9 mouse cellular contexts compared by ENCODE assay signal in the genomic region with DNA sequence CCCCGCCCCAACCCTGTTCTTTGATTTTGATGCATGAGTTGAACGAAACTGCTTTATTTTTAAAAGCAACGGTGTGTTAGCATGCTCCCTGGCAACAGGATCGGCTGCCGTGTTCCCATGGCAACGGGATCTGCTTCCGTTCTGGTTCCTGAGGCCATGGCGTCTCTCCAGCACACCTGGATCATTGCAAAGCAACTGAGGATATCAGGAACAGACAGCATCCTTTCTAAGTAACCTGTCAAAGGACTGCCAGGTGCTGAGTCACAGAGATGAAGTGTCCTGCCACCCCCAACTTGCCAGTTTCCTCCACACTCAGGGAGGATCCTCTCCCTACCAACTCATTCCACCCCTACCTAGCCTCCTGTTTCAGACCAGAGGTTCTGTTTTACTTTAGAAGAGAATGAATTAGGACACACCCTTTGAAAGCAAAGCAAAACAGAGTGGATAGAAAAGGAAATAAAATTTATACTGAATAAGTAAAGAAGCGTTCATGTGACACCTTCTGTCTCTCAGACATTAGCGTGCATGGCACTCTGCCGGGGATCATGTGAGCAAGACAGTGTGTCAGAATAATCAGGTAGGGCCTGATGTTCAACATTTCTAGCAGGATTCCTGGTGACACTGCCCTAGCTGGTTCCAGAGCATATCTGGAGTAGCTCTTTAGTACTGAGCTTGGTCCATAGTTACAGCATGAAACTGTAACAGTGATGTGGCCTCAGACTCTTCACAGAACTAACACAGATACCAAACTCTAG. TPM values are rescaled to one million over a fixed set of nuclear protein-coding genes. Genes with fewer than 3 reads are reported as not detected.
A peak's percentile ranks its signal among the peaks of the same experiment; 100 is the strongest.
DNase-seq lines count a peak whose midpoint lies in the region; ATAC-seq and TF ChIP-seq lines count a peak whose summit lies in the region.
"Had no signal": no experiment of that assay in that cellular context is flagged by ENCODE, and none has a peak within 500 bp of the region (broad histone marks: within the 10 kb centered on the region; RNA-seq: fewer than 3 reads in every experiment).

No protein-coding gene starts in this region.

- TF ChIP-seq EP300 in stomach, postnatal 0 days (optimal IDR thresholded peaks at IDR 0.05) = no peak

- peak; percentile 82 for DNase-seq in midbrain, embryonic 14.5 days
- no peak for DNase-seq in midbrain, embryonic 10.5 days (ENCODE audit: low spot score)
- peak; percentile 30 for DNase-seq in forelimb bud, embryonic 11.5 days (ENCODE audit: low read depth, low spot score)
- peak; percentile 30 to 71 for DNase-seq in left cerebral cortex, adult 8-10 months (ENCODE audit: low spot score in 2 of 2)
- DNase-seq in stomach, postnatal 0 days (ENCODE audit: low spot score) = peak; percentile 17
- no peak for DNase-seq in adipocyte (ENCODE audit: low spot score)
- DNase-seq in thymus, adult 2 months = no peak
- DNase-seq: cerebellum, adult 11 months had no signal

- no peak overlapping the region for H3K27ac ChIP-seq in midbrain, embryonic 14.5 days (replicated peaks; ENCODE audit: low read depth, low read length)
- H3K27ac ChIP-seq in midbrain, embryonic 10.5 days (replicated peaks) = no peak overlapping the region
- 0 out of 2 replicates have a peak overlapping the region, but pooled peaks have one; percentile 53 for H3K27ac ChIP-seq in stomach, postnatal 0 days (replicated peaks)
- no peak overlapping the region for H3K27ac ChIP-seq in thymus, adult 2 months (ENCODE audit: control insufficient read depth, insufficient read depth, low read length)
- H3K27ac ChIP-seq: midbrain, embryonic 12.5 days had no signal

- 59% methylated on average over 11 of the region's 11 CpGs for WGBS in midbrain, embryonic 14.5 days
- 79% methylated on average over 11 of the region's 11 CpGs for WGBS in midbrain, embryonic 10.5 days
- 54% methylated on average over 11 of the region's 11 CpGs for WGBS in stomach, postnatal 0 days
- WGBS in thymus, adult 2 months = 88% methylated on average over 11 of the region's 11 CpGs

- H3K4me2 ChIP-seq in midbrain, embryonic 14.5 days (ENCODE audit: low read length) = 0 out of 2 replicates have a peak overlapping the region, but pooled peaks have one; percentile 17
- H3K4me2 ChIP-seq in stomach, postnatal 0 days (replicated peaks; ENCODE audit: low read depth) = no peak overlapping the region
- H3K4me2 ChIP-seq: midbrain, embryonic 12.5 days had no signal

- TF ChIP-seq POLR2A in thymus, adult 2 months (IDR thresholded peaks at IDR 0.05; ENCODE audit: control insufficient read depth, extremely low read depth, insufficient read depth, low read length, poor library complexity) = no peak

- H3K36me3 ChIP-seq in midbrain, embryonic 14.5 days (ENCODE audit: control insufficient read depth, insufficient read depth, low read length) = no peaks in the 10 kb centered on the region
- no peaks in the 10 kb centered on the region for H3K36me3 ChIP-seq in midbrain, embryonic 10.5 days
- no peaks in the 10 kb centered on the region for H3K36me3 ChIP-seq in stomach, postnatal 0 days (ENCODE audit: control insufficient read depth, insufficient read depth, low read length)
- no peaks in the 10 kb centered on the region for H3K36me3 ChIP-seq in thymus, adult 2 months (ENCODE audit: control insufficient read depth, insufficient read depth, low read length)
- H3K36me3 ChIP-seq: midbrain, embryonic 12.5 days had no signal

- no peaks in the 10 kb centered on the region for H3K9me3 ChIP-seq in midbrain, embryonic 14.5 days (ENCODE audit: control insufficient read depth, low read length)
- H3K9me3 ChIP-seq in midbrain, embryonic 10.5 days (replicated peaks) = peaks cover 7% of the 10 kb centered on the region; the same call in 1 of the 2 replicates
- no peaks in the 10 kb centered on the region for H3K9me3 ChIP-seq in stomach, postnatal 0 days (ENCODE audit: control insufficient read depth, low read length)

- peaks cover 3% of the 10 kb centered on the region; the same call in 1 of the 2 replicates for H3K4me1 ChIP-seq in midbrain, embryonic 14.5 days (ENCODE audit: control insufficient read depth, insufficient read depth, low read length)
- no peaks in the 10 kb centered on the region for H3K4me1 ChIP-seq in midbrain, embryonic 10.5 days
- no peaks in the 10 kb centered on the region for H3K4me1 ChIP-seq in stomach, postnatal 0 days (replicated peaks; ENCODE audit: control insufficient read depth, insufficient read depth)
- H3K4me1 ChIP-seq in thymus, adult 2 months (replicated peaks; ENCODE audit: control insufficient read depth, insufficient read depth, low read length) = no peaks in the 10 kb centered on the region; the same call in 1 of the 2 replicates
- H3K4me1 ChIP-seq: midbrain, embryonic 12.5 days had no signal

- no peak for TF ChIP-seq CTCF in stomach, postnatal 0 days (IDR thresholded peaks at IDR 0.05; ENCODE audit: low read depth)
- no peak for TF ChIP-seq CTCF in thymus, adult 2 months (IDR thresholded peaks at IDR 0.05; ENCODE audit: borderline replicate concordance, control insufficient read depth, extremely low read depth, insufficient read depth, low read length, poor library complexity)

- H3K9ac ChIP-seq in midbrain, embryonic 14.5 days (replicated peaks; ENCODE audit: low read length) = no peak overlapping the region
- H3K9ac ChIP-seq in stomach, postnatal 0 days (ENCODE audit: low read length) = no peak overlapping the region
- H3K9ac ChIP-seq: midbrain, embryonic 12.5 days had no signal

- H3K27me3 ChIP-seq in midbrain, embryonic 14.5 days (ENCODE audit: control insufficient read depth, insufficient read depth, low read length) = no peaks in the 10 kb centered on the region
- H3K27me3 ChIP-seq in midbrain, embryonic 10.5 days (ENCODE audit: low read depth, poor library complexity, severe bottlenecking) = no peaks in the 10 kb centered on the region
- no peaks in the 10 kb centered on the region for H3K27me3 ChIP-seq in stomach, postnatal 0 days (ENCODE audit: control insufficient read depth, insufficient read depth, low read length)
- H3K27me3 ChIP-seq in thymus, adult 2 months (ENCODE audit: control insufficient read depth, insufficient read depth, low read length) = no peaks in the 10 kb centered on the region
- H3K27me3 ChIP-seq: midbrain, embryonic 12.5 days had no signal

- ATAC-seq in midbrain, embryonic 14.5 days (ENCODE audit: low FRiP score, low TSS enrichment) = no peak
- no peak for ATAC-seq in stomach, postnatal 0 days (ENCODE audit: low FRiP score, low TSS enrichment)

- H3K4me3 ChIP-seq in midbrain, embryonic 14.5 days (replicated peaks; ENCODE audit: low read depth, low read length) = no peak overlapping the region
- no peak overlapping the region for H3K4me3 ChIP-seq in midbrain, embryonic 10.5 days
- no peak overlapping the region for H3K4me3 ChIP-seq in stomach, postnatal 0 days (ENCODE audit: low read depth, low read length)
- no peak overlapping the region for H3K4me3 ChIP-seq in thymus, adult 2 months (ENCODE audit: control insufficient read depth, insufficient read depth, low read length)
- H3K4me3 ChIP-seq: midbrain, embryonic 12.5 days had no signal

RNA-seq across cellular contexts. Expression of gene Inpp4a, which starts 11.3 kb away (rescaled TPM):
- polyA plus RNA-seq in midbrain, embryonic 14.5 days (2014; fragmentation: Nextera tagmentation; extraction: Ambion mirVana) = 68.1 and 83.4 TPM in 2 replicates
- polyA plus RNA-seq in midbrain, embryonic 10.5 days (2016; fragmentation: Nextera tagmentation; extraction: Ambion mirVana) = 11.9 and 17.4 TPM in 2 replicates
- total RNA-seq in left cerebral cortex, adult 8-10 months (2022) = 100 to 1,000 TPM; 207 to 234 (median 221) TPM
- polyA plus RNA-seq in stomach, postnatal 0 days (2015; fragmentation: Nextera tagmentation; extraction: Ambion mirVana) = 10.6 and 12.0 TPM in 2 replicates
- 14.5 and 17.0 TPM in 2 replicates for polyA plus RNA-seq in thymus, adult 2 months (2012; rRNA removed)

Comparison
In these comparisons a context has a peak if more than half of its experiments do, and no peak if none do; other contexts are left out.
1. DNase-seq: peak in midbrain, embryonic 14.5 days (single experiment), forelimb bud, embryonic 11.5 days (single experiment), left cerebral cortex, adult 8-10 months (2 of 2) and stomach, postnatal 0 days (single experiment); none in midbrain, embryonic 10.5 days (single experiment), adipocyte (single experiment) and thymus, adult 2 months (single experiment).